Mouse (Mus musculus): ENCODE data around the gene Mboat1. TPM values are rescaled to one million over a fixed set of nuclear protein-coding genes. Genes with fewer than 3 reads are reported as not detected.

Mboat1 gene
- polyA plus RNA-seq, 1 experiment = 7.3 TPM

- Histone ChIP-seq H3K4me3 (replicated peaks; ENCODE audit: insufficient read depth, low read depth, low read length) (no peak overlapping the region), H3K4me1 (ENCODE audit: control insufficient read depth, insufficient read depth, low read length) (no peaks in the 10 kb centered on the region), H3K27me3 (ENCODE audit: control insufficient read depth, insufficient read depth, low read length) (no peaks in the 10 kb centered on the region), H3K27ac (ENCODE audit: insufficient read depth, low read length) (no peak overlapping the region)
- WGBS = 73% methylated on average over 14 of the region's 14 CpGs
- no peak for TF ChIP-seq CTCF (IDR thresholded peaks at IDR 0.05; ENCODE audit: borderline replicate concordance, insufficient read depth, low read depth, low read length)
- TF ChIP-seq POLR2A (IDR thresholded peaks at IDR 0.05; ENCODE audit: borderline replicate concordance, insufficient read depth, low read length) = no peak
- no peak for DNase-seq
Observed at GRCm38 (mm10) chr13:30166138-30167090, 30.1 kb downstream of the Mboat1 start.

GRCm38 (mm10) chr13:30167499-30167898 lies 31.2 kb downstream of the Mboat1 start:
- DNase-seq = no peak
- WGBS = 90% methylated on average over 4 of the region's 4 CpGs
- Histone ChIP-seq H3K4me1 (ENCODE audit: control insufficient read depth, insufficient read depth, low read length) (no peaks in the 10 kb centered on the region), H3K27me3 (ENCODE audit: control insufficient read depth, insufficient read depth, low read length) (no peaks in the 10 kb centered on the region), H3K4me3 (replicated peaks; ENCODE audit: insufficient read depth, low read depth, low read length) (no peak overlapping the region), H3K27ac (ENCODE audit: insufficient read depth, low read length) (no peak overlapping the region)
- no peak for TF ChIP-seq POLR2A (IDR thresholded peaks at IDR 0.05; ENCODE audit: borderline replicate concordance, insufficient read depth, low read length)
- no peak for TF ChIP-seq CTCF (IDR thresholded peaks at IDR 0.05; ENCODE audit: borderline replicate concordance, insufficient read depth, low read depth, low read length)

DNA sequence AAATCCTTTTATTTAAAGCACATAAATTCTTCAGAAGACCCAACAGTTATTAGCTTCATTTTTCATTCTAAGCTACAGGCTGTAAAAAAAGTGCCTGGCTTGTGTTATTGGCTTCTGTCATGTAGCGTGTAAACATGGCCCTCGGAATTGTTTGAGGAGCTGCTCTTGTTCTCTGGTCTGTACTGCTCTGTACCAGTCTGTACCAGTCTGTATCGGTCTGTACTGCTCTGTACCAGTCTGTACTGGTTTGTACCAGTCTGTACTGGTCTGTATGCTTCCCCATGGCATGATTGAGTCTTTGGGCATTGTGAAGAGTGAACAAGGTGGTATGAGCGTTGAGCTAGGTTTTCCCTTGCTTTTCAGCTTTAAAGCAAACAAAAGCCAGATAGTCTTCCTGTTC lies 32.5 kb downstream of the Mboat1 start:
- Histone ChIP-seq H3K27ac (ENCODE audit: insufficient read depth, low read length) (no peak overlapping the region), H3K4me1 (ENCODE audit: control insufficient read depth, insufficient read depth, low read length) (no peaks in the 10 kb centered on the region), H3K27me3 (ENCODE audit: control insufficient read depth, insufficient read depth, low read length) (no peaks in the 10 kb centered on the region), H3K4me3 (replicated peaks; ENCODE audit: insufficient read depth, low read depth, low read length) (no peak overlapping the region)
- DNase-seq = no peak
- TF ChIP-seq CTCF (IDR thresholded peaks at IDR 0.05; ENCODE audit: borderline replicate concordance, insufficient read depth, low read depth, low read length) = no peak
- TF ChIP-seq POLR2A (IDR thresholded peaks at IDR 0.05; ENCODE audit: borderline replicate concordance, insufficient read depth, low read length) = no peak
- 79% methylated on average over 4 of the region's 4 CpGs for WGBS

DNA sequence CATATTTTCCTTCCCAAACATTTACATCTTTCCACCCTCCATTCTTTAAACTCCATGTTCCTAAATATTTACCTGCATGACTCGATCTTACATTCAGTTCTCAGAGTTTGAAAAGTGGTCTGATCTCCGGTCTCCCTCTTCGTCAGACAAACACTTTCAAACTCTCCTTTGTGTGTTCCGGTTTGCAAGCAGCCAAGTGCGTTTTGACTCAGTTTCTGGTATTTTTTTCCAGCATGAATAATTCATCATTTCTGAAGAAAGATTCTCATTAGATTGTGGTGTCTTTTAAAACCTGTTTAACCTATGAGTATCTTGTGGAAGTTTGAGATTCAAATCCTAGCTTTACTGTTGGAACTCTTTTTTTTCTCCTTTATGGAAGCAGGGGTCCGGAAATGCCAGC lies 33.8 kb downstream of the Mboat1 start:
- H3K27ac ChIP-seq (ENCODE audit: insufficient read depth, low read length) = no peak overlapping the region
- no peak overlapping the region for H3K4me3 ChIP-seq (replicated peaks; ENCODE audit: insufficient read depth, low read depth, low read length)
- no peaks in the 10 kb centered on the region for H3K4me1 ChIP-seq (ENCODE audit: control insufficient read depth, insufficient read depth, low read length)
- WGBS = 75% methylated on average over 6 of the region's 6 CpGs
- no peak for DNase-seq
- TF ChIP-seq CTCF (IDR thresholded peaks at IDR 0.05; ENCODE audit: borderline replicate concordance, insufficient read depth, low read depth, low read length) (no peak), POLR2A (IDR thresholded peaks at IDR 0.05; ENCODE audit: borderline replicate concordance, insufficient read depth, low read length) (no peak)
- H3K27me3 ChIP-seq (ENCODE audit: control insufficient read depth, insufficient read depth, low read length) = no peaks in the 10 kb centered on the region

DNA sequence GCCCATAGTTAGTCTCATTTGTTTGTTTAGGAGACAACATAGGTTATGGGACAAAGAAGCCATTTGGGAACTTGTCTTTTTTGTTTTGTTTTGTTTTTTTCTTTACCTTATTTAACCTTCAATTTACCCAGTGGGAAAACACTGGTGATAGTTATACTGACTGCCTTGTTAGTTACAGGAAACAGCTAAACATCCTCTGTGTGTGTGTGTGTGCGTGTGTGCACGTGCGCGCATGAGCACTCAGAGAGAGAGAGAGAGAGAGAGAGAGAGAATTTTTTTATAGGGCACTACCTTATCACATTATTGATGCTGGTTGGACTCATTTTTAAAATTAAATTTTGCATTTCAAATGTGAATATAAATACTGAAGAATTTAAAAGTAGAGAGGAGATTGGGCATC lies 38.3 kb downstream of the Mboat1 start:
- H3K4me1 ChIP-seq (ENCODE audit: control insufficient read depth, insufficient read depth, low read length) = no peaks in the 10 kb centered on the region
- DNase-seq = no peak
- 93% methylated on average over 4 of the region's 4 CpGs for WGBS
- no peak overlapping the region for H3K27ac ChIP-seq (ENCODE audit: insufficient read depth, low read length)
- no peak for TF ChIP-seq POLR2A (IDR thresholded peaks at IDR 0.05; ENCODE audit: borderline replicate concordance, insufficient read depth, low read length)
- no peak for TF ChIP-seq CTCF (IDR thresholded peaks at IDR 0.05; ENCODE audit: borderline replicate concordance, insufficient read depth, low read depth, low read length)
- no peaks in the 10 kb centered on the region for H3K27me3 ChIP-seq (ENCODE audit: control insufficient read depth, insufficient read depth, low read length)
- H3K4me3 ChIP-seq (replicated peaks; ENCODE audit: insufficient read depth, low read depth, low read length) = no peak overlapping the region

DNA sequence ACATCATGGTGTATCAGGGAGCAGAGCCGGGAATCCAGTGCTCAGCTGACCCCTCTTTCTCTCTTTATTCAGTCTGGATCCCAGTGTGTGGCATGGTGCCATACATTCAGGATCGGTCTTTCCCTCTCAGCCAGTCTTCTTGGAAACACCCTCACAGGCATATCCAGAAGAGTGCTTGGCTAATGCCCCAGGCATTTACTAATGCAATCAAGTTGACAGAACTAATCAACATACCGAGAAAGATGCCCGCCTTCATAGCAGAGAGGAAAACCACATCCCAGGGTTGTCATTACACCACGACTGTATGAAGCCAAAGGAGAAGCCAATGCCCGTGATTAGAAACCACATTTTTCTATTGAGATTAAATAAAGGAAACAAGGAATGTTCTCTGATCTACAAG lies 41.1 kb downstream of the Mboat1 start:
- no peaks in the 10 kb centered on the region for H3K27me3 ChIP-seq (ENCODE audit: control insufficient read depth, insufficient read depth, low read length)
- no peak overlapping the region for H3K4me3 ChIP-seq (replicated peaks; ENCODE audit: insufficient read depth, low read depth, low read length)
- no peak for DNase-seq
- H3K27ac ChIP-seq (ENCODE audit: insufficient read depth, low read length) = no peak overlapping the region
- TF ChIP-seq POLR2A (IDR thresholded peaks at IDR 0.05; ENCODE audit: borderline replicate concordance, insufficient read depth, low read length) (no peak), CTCF (IDR thresholded peaks at IDR 0.05; ENCODE audit: borderline replicate concordance, insufficient read depth, low read depth, low read length) (no peak)
- WGBS = 15% methylated on average over 6 of the region's 6 CpGs
- H3K4me1 ChIP-seq (ENCODE audit: control insufficient read depth, insufficient read depth, low read length) = no peaks in the 10 kb centered on the region

- Histone ChIP-seq H3K4me1 (ENCODE audit: control insufficient read depth, insufficient read depth, low read length) (no peaks in the 10 kb centered on the region), H3K27ac (ENCODE audit: insufficient read depth, low read length) (no peak overlapping the region; the same call in 1 of the 2 replicates), H3K4me3 (replicated peaks; ENCODE audit: insufficient read depth, low read depth, low read length) (no peak overlapping the region), H3K27me3 (ENCODE audit: control insufficient read depth, insufficient read depth, low read length) (no peaks in the 10 kb centered on the region)
- no peak for TF ChIP-seq CTCF (IDR thresholded peaks at IDR 0.05; ENCODE audit: borderline replicate concordance, insufficient read depth, low read depth, low read length)
- TF ChIP-seq POLR2A (IDR thresholded peaks at IDR 0.05; ENCODE audit: borderline replicate concordance, insufficient read depth, low read length) = no peak
- no peak for DNase-seq
- WGBS = 46% methylated on average over 6 of the region's 6 CpGs
Observed at GRCm38 (mm10) chr13:30185549-30185948, 49.3 kb downstream of the Mboat1 start.

DNA sequence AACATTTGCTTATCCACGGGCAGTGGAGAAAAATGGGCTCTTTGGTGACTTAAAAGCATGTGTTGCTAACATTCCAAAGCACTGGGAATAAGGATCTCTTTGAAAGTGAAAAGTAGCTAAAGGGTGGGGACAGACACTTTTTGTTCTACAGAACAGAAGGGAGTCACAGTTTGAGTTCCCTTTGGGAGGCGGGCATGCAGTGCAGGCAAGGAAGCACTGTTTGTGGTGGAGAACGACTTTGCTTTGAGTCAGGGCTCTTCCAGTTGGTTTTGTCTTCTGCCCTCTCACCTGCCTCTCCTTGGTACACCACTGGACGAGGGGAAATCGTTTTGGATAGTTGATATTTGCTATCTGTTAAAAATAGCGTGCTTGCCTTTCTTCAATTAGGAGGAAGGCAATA lies 49.7 kb downstream of the Mboat1 start:
- DNase-seq = no peak
- TF ChIP-seq CTCF (IDR thresholded peaks at IDR 0.05; ENCODE audit: borderline replicate concordance, insufficient read depth, low read depth, low read length) (no peak), POLR2A (IDR thresholded peaks at IDR 0.05; ENCODE audit: borderline replicate concordance, insufficient read depth, low read length) (no peak)
- no peak overlapping the region for H3K4me3 ChIP-seq (replicated peaks; ENCODE audit: insufficient read depth, low read depth, low read length)
- H3K4me1 ChIP-seq (ENCODE audit: control insufficient read depth, insufficient read depth, low read length) = no peaks in the 10 kb centered on the region
- H3K27me3 ChIP-seq (ENCODE audit: control insufficient read depth, insufficient read depth, low read length) = no peaks in the 10 kb centered on the region
- H3K27ac ChIP-seq (ENCODE audit: insufficient read depth, low read length) = no peak overlapping the region
- WGBS = 29% methylated on average over 6 of the region's 6 CpGs

All from cerebellum, adult 2 months (tissue).